Mouse (Mus musculus) regulatory T cell (primary cell): ENCODE data around the gene Cldn10.

Source experiments
- in situ Hi-C: fragments of 300-600 bp; cut with MboI, MseI; formaldehyde crosslinking; loops from one replicate; pipeline ENCODE4 v1.15.1; 2025; ENCODE audit warnings: high pct_unique_total_duplicates

The Cldn10 gene

DNA sequence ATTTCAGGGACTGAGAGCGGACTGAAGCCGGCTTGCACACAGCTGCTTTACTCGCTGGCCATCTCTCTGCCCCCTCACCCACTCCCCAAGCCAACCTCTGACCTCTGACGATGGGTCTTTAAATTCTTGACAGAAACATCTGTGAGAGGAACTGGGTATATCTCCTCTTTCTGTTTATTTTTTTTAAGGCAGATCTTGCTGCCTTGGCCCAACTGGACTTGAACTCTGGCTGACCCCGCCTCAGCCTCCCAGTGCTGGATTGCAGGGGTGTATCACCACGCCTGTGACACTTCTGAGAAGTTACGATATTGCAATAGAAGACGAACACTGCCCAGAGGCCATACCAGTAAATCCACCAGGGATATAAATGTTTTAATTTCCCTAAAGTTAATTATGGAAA is 122.2 kb downstream of the Cldn10 start:
- in situ Hi-C loops: loop anchor here (5.0 to 10.0 kb wide), 2 partner anchors 75 to 83 kb away; no protein-coding TSS in a partner anchor

DNA sequence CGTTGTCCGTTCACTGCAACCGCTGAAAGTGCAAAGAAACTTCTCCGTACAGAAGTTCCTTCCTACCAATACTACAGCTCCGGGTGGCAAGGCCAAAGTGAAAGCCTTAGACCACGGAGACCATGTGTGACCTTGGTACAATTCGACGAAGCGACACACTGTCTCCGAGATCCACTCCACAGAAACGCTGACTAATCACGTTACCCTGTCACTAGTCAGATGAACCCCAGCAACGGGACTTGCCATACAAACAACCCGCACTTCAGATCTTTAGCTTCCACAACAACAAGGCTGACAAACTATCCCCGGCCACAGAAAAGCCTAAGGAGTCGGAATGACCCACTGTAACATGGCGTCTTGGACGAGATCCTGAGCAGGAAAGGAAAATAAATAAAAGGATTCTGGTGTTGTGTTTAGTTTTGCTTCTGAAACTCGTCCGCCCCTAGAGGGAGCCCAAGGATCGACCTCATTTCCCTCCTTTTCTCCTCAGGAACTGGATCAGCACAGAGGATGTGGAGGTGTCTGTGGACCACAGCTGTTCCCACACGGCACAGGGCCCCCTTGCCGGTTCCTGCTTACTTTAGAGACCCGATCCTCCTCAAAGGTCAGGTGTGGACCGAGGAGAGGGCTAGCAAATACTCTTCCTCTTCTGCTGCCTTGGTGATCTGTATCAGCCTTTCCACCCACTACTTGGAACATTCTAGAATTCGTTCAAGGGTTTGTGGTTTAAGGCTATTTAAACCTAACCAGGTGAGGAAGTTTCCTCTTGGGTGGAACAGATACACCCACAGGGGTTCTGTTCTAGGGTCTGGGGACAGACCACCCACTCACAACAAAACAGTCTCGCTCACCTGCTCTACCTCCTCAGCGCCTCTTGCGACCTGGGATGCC is 122.9 kb downstream of the Cldn10 start:
- in situ Hi-C loops: loop anchor here (5.0 to 10.0 kb wide), 2 partner anchors 74 to 83 kb away; no protein-coding TSS in a partner anchor

DNA sequence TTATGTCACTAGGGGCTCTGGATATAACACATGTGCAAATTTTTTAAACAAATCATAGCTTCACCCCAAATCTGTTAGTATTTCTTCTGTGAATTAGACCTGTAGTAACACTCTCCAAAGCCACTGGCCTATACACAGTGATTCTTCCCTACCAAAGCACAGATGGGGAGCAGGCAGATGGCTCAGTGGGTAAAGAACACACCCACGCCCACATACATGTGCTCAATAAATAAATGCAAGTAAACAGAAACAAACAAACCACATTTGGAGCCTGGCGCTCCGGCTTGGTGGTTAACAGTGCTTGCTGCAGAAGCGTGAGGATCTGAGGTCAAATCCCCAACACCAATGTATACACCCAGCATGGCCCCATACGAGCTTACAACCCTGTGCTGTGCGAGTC is 123.8 kb downstream of the Cldn10 start:
- in situ Hi-C loops: loop anchor here (5.0 to 10.0 kb wide), 2 partner anchors 73 to 84 kb away; no protein-coding TSS in a partner anchor

DNA sequence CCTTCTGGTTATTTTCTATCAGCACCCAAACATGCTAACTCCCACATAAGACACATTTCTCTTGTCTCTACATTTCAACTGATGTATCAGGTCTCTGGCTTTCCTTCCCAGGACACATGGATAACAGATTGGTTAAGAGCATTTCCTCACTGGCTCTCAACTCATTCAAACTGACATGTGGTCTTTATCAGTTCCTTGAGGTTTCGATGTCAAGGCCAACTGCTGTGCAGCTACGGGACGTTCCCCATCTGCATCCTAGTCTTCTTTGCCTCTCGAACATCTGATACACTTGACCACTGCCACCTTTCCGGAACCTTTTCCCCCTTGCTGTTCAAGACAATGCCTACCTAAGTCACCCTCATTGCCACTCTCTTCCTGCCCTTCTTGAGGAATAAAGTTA is 125.9 kb downstream of the Cldn10 start:
- in situ Hi-C loops: loop anchor here (5.0 to 10.0 kb wide), 2 partner anchors 71 to 86 kb away; no protein-coding TSS in a partner anchor

DNA sequence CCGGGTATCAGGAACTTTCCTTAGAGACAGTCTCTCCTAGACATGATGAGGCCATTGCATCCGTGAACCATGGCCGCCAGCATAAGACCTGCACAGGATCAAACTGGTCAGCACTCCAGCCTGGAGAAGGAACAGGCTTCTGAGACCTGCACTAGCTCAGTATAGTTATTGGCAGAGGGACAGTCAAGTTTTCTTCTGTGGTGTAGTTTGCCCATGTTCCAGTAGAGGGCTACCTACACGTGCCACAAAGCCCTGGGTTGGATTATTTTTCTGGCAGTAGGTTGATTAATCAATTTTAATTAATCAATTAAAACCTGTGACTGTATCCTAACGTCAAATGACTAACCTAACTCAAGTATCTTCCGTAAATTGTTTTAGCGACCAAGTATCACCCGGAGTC is 131.3 kb downstream of the Cldn10 start:
- in situ Hi-C loops: loop anchor here (10.0 kb wide), 1 partner anchor 66 kb away; no protein-coding TSS in a partner anchor

DNA sequence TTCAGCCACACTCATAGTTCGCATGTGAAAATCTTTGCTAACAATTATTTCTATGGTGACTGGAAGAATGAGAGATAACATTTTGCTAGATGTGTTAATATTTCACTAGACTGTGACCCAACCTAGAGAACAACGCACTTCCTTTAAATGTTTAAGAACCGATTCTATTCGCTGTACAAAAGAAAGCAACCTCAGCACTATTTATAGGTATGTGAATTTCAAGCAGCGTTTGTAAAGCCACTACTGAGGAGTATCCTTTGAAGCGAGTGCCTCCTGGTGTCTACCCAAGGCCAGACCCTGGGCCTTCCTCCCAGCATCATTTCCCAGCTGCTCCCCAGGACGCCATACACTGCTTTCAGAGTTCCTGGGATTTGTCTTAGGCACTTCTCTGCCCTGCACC is 132.9 kb downstream of the Cldn10 start:
- in situ Hi-C loops: no loop called here

DNA sequence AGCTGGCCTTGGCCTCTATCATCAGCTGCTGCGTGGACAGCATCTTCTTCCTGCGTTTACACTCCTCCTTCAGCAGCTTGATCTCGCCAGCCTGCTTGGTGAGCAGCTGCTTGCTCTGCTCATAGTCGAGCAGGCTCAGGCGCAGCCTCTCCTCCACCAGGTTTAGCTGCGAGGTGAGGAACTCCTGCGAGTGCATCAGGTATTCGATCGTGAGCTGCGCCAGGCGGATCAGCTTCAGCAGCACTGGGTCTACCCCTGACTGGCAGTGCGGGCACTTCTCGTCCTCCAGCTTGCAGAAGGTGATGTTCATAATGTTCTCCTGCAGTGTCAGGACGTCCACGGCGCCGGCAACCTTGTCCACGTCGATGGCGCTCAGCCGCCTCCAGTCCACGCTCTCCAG is 134.5 kb downstream of the Cldn10 start:
- in situ Hi-C loops: no loop called here

DNA sequence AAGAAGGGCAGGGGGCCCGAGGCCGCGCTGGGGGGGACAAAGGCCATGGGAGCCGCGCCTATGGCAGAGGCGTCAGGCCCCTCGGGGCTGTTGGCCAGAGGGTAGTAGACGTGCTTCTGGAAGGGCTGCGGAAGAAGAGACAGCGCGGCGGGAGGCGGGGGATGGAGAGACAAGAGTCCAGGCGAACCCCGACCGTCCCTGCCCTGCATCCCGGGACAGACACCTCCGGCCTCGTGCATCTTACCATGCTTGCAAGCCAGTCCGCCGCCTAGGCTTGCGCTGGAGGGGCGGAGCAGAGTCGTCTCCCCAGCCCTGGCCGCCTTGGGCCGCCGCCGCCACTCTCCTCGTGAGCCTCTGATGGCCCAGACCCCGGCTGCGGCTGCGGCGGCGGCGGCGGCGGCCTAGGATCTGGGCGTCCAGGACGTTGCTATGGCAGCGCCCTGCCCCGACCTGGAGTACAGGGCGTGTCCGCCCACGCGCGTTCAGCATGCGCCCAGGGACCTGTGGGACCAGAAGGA is 135.0 kb downstream of the Cldn10 start:
- in situ Hi-C loops: no loop called here
